Mouse (Mus musculus): ENCODE results near the gene Hlx. TPM values are rescaled to one million over a fixed set of nuclear protein-coding genes. Genes with fewer than 3 reads are reported as not detected.

The Hlx gene
- polyA plus RNA-seq, 1 experiment from 2014 or later: 3.1 TPM

GRCm38 (mm10) chr1:184718261-184719120 is 13.9 kb downstream of the Hlx start:
- H3K9me3 ChIP-seq: no peaks in the 10 kb centered on the region
- H3K9ac ChIP-seq: no peak overlapping the region
- H3K27ac ChIP-seq (replicated peaks): no peak overlapping the region
- under 1% methylated on average over 41 of the region's 41 CpGs for WGBS
- no peaks in the 10 kb centered on the region for H3K36me3 ChIP-seq
- peak overlapping the region; percentile 23; the same call in 1 of the 2 replicates for H3K4me2 ChIP-seq
- ATAC-seq (ENCODE audit: low FRiP score, low read depth): no peak
- H3K4me3 ChIP-seq: no peak overlapping the region
- peaks cover 96% of the 10 kb centered on the region for H3K27me3 ChIP-seq
- no peaks in the 10 kb centered on the region for H3K4me1 ChIP-seq (replicated peaks)

GRCm38 (mm10) chr1:184717691-184718200 is 14.7 kb downstream of the Hlx start:
- ATAC-seq (ENCODE audit: low FRiP score, low read depth): no peak
- WGBS: 1% methylated on average over 12 of the region's 12 CpGs
- Histone ChIP-seq H3K9me3 (no peaks in the 10 kb centered on the region), H3K27ac (replicated peaks) (no peak overlapping the region), H3K4me3 (no peak overlapping the region), H3K36me3 (no peaks in the 10 kb centered on the region), H3K4me2 (no peak overlapping the region), H3K27me3 (peaks cover 96% of the 10 kb centered on the region), H3K4me1 (replicated peaks) (no peaks in the 10 kb centered on the region), H3K9ac (no peak overlapping the region)

DNA sequence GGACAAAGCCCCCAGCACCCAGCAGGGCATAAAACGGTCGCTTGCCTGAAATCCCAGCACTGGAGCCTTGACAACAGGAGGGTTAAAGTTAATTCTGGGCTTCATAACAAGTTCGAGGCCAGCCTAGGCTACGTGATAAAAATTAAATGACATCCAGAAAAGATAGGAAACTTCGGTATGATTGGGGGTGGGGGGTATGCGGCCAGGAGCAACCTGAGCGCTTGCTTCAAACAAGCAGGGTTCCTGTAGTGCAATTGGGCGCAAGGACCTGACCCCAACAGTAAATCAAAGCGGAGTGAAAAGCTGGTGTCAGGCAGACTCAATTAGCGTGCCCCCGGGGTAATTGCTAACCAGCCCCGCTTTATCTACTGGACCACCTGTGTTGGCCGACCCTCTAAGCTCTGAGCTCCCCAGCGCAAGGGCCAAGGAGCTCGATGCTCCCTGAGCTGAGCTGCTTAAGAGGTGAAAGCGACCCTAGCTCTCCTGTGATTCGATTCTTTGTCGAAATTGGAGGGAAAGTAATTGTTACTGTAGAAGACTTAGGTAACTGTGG is 15.3 kb downstream of the Hlx start:
- Histone ChIP-seq H3K27me3 (peaks cover 94% of the 10 kb centered on the region), H3K36me3 (no peaks in the 10 kb centered on the region), H3K4me3 (no peak overlapping the region), H3K4me1 (replicated peaks) (no peaks in the 10 kb centered on the region), H3K27ac (replicated peaks) (no peak overlapping the region), H3K9ac (no peak overlapping the region), H3K9me3 (no peaks in the 10 kb centered on the region), H3K4me2 (no peak overlapping the region)
- WGBS: under 1% methylated on average over 18 of the region's 18 CpGs
- ATAC-seq (ENCODE audit: low FRiP score, low read depth): no peak

DNA sequence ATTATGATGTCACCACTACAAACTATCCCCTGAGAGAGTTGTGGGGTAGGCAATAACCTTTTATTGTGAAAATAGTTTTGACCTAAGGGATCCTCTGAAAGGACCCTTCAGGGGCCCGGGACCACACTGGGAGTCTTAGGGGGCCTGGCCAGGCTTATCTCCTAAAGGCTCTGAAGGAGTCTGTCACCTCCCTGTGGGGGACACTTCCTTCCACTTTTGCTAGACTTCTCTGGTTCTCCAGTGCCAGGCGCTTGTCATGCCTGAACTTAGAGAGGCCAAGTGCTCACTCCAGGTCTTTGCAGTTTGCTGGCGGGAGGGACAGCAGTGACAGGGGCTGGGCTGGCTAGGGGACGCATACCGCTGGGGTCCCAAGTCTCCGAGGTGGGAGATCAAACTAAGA is 16.3 kb downstream of the Hlx start:
- H3K27ac ChIP-seq (replicated peaks): no peak overlapping the region
- H3K4me3 ChIP-seq: no peak overlapping the region
- WGBS: 2% methylated on average over 6 of the region's 6 CpGs
- no peaks in the 10 kb centered on the region for H3K36me3 ChIP-seq
- H3K4me1 ChIP-seq (replicated peaks): no peaks in the 10 kb centered on the region
- H3K9ac ChIP-seq: no peak overlapping the region
- H3K4me2 ChIP-seq: no peak overlapping the region
- H3K27me3 ChIP-seq: peaks cover 85% of the 10 kb centered on the region
- no peaks in the 10 kb centered on the region for H3K9me3 ChIP-seq
- no peak for ATAC-seq (ENCODE audit: low FRiP score, low read depth)

DNA sequence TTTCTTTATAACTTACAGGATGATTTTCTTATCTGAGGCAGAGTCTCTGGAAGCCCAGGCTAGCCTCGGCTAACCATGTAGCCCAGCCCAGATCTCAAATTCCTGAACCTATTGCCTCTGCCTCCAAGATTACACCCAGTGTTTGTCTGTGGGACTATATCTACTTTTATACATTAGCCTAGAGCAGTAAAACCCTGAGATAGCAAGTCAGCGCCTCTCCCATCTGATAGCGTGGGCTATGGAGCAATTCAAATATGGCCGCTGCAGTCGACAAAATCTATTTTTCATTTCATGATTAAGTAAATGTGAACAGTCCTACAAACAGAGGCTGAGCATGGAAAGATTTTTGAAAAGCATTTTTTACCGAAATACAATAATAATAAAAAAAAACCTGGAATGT is 16.7 kb downstream of the Hlx start:
- no peaks in the 10 kb centered on the region for H3K36me3 ChIP-seq
- no peak overlapping the region for H3K4me2 ChIP-seq
- no peak for ATAC-seq (ENCODE audit: low FRiP score, low read depth)
- 33% methylated on average over 6 of the region's 6 CpGs for WGBS
- no peaks in the 10 kb centered on the region for H3K9me3 ChIP-seq
- no peak overlapping the region for H3K9ac ChIP-seq
- H3K27me3 ChIP-seq: peaks cover 81% of the 10 kb centered on the region
- H3K4me1 ChIP-seq (replicated peaks): no peaks in the 10 kb centered on the region
- no peak overlapping the region for H3K4me3 ChIP-seq
- H3K27ac ChIP-seq (replicated peaks): no peak overlapping the region

DNA sequence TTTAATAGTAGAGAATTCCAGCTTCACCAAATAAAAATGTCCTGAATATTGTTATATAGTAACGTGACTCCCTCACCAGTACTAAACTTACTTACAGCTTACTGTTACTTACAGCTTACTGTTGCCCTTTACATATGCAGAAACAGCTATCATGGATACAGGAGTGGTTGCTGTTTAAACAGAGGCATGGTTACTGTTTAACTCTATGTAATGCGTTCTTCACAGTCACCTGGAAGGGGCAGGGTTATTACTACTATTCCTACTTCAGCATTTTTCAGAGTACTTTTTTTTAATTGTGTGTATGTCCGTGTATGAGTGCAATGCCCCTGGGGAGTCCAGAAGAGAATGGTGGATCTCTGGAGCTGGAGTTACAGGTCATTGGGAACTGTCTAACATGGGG is 17.9 kb downstream of the Hlx start:
- peaks cover 69% of the 10 kb centered on the region for H3K27me3 ChIP-seq
- H3K27ac ChIP-seq (replicated peaks): no peak overlapping the region
- 24% methylated on average over 3 of the region's 3 CpGs for WGBS
- no peaks in the 10 kb centered on the region for H3K9me3 ChIP-seq
- H3K4me3 ChIP-seq: no peak overlapping the region
- ATAC-seq (ENCODE audit: low FRiP score, low read depth): no peak
- no peaks in the 10 kb centered on the region for H3K36me3 ChIP-seq
- H3K9ac ChIP-seq: no peak overlapping the region
- no peaks in the 10 kb centered on the region for H3K4me1 ChIP-seq (replicated peaks)
- no peak overlapping the region for H3K4me2 ChIP-seq

DNA sequence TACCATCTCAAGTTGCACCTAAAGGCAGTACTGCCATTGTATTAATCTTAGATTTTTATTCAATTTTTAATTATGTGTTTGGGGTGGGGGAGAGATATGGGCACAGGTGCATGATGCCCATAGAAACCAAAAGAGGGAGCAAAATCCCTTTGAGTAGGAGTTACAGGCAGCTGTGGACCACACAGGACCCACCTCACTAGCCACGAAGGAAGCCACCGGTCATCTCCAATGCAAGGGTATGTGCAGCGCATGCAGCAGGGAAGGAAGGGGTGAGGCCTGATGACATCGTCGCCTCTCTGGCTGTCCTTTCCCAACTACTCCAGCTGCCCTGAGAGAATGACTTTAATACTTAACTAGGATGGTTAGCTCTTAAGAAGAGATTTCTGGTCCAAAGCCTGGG is 18.7 kb downstream of the Hlx start:
- Histone ChIP-seq H3K27ac (replicated peaks) (no peak overlapping the region), H3K36me3 (no peaks in the 10 kb centered on the region), H3K9ac (no peak overlapping the region), H3K4me1 (replicated peaks) (no peaks in the 10 kb centered on the region), H3K9me3 (no peaks in the 10 kb centered on the region), H3K4me2 (no peak overlapping the region), H3K27me3 (peaks cover 63% of the 10 kb centered on the region), H3K4me3 (no peak overlapping the region)
- ATAC-seq (ENCODE audit: low FRiP score, low read depth): no peak
- WGBS: 72% methylated on average over 5 of the region's 5 CpGs

GRCm38 (mm10) chr1:184707532-184708248 is 24.7 kb downstream of the Hlx start:
- Histone ChIP-seq H3K4me2 (no peak overlapping the region), H3K27ac (replicated peaks) (no peak overlapping the region), H3K27me3 (peaks cover 4% of the 10 kb centered on the region), H3K4me3 (no peak overlapping the region), H3K9me3 (no peaks in the 10 kb centered on the region), H3K9ac (no peak overlapping the region), H3K4me1 (replicated peaks) (no peaks in the 10 kb centered on the region), H3K36me3 (no peaks in the 10 kb centered on the region)
- no peak for ATAC-seq (ENCODE audit: low FRiP score, low read depth)
- 81% methylated on average over 4 of the region's 4 CpGs for WGBS

DNA sequence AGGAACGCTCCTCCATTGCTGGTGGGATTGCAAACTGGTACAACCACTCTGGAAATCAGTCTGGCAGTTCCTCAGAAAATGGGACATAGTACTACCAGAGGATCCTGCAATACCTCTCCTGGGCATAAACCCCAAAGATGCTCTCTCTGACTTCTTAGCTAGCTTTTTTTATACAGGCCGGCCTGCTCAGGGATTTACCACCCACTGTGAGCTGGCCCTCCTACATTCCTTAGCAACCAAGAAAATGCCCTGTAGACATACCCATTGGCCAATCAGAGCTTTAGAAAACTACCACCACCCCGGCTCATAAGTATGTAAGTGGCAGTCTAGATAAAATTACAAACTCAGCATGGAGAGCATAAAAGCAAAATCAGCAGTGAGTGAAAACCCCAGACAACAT is 27.5 kb downstream of the Hlx start:
- H3K4me2 ChIP-seq: no peak overlapping the region
- H3K27ac ChIP-seq (replicated peaks): no peak overlapping the region
- H3K36me3 ChIP-seq: no peaks in the 10 kb centered on the region
- no peaks in the 10 kb centered on the region for H3K4me1 ChIP-seq (replicated peaks)
- H3K9me3 ChIP-seq: no peaks in the 10 kb centered on the region
- no peak for ATAC-seq (ENCODE audit: low FRiP score, low read depth)
- H3K27me3 ChIP-seq: no peaks in the 10 kb centered on the region
- 49% methylated on average over 3 of the region's 3 CpGs for WGBS
- H3K4me3 ChIP-seq: no peak overlapping the region
- H3K9ac ChIP-seq: no peak overlapping the region

- Histone ChIP-seq H3K4me1 (replicated peaks) (no peaks in the 10 kb centered on the region), H3K4me2 (no peak overlapping the region), H3K27ac (replicated peaks) (no peak overlapping the region), H3K9ac (no peak overlapping the region), H3K27me3 (no peaks in the 10 kb centered on the region), H3K9me3 (no peaks in the 10 kb centered on the region), H3K4me3 (no peak overlapping the region), H3K36me3 (no peaks in the 10 kb centered on the region)
- WGBS: 93% methylated on average over 1 of the region's 1 CpGs
- no peak for ATAC-seq (ENCODE audit: low FRiP score, low read depth)
Observed at GRCm38 (mm10) chr1:184699295-184699694, 33.1 kb downstream of the Hlx start.

GRCm38 (mm10) chr1:184695451-184695850 is 37.0 kb downstream of the Hlx start:
- H3K9me3 ChIP-seq: no peaks in the 10 kb centered on the region
- no peak for ATAC-seq (ENCODE audit: low FRiP score, low read depth)
- no peaks in the 10 kb centered on the region for H3K36me3 ChIP-seq
- H3K27ac ChIP-seq (replicated peaks): no peak overlapping the region
- H3K27me3 ChIP-seq: no peaks in the 10 kb centered on the region
- H3K4me1 ChIP-seq (replicated peaks): no peaks in the 10 kb centered on the region
- H3K9ac ChIP-seq: no peak overlapping the region
- no peak overlapping the region for H3K4me3 ChIP-seq
- WGBS: 89% methylated on average over 2 of the region's 2 CpGs
- no peak overlapping the region for H3K4me2 ChIP-seq
